Mouse (Mus musculus): ENCODE data around the gene Rps25.

GRCm38 (mm10) chr9:44411601-44412130 is 4.7 kb downstream of the Rps25 start:
- TF ChIP-seq POLR2A (IDR thresholded peaks at IDR 0.05; ENCODE audit: low read depth, low read length) (no peak), CTCF (IDR thresholded peaks at IDR 0.05; ENCODE audit: borderline replicate concordance, insufficient read depth, low read length) (no peak)

Measured in embryonic fibroblast, embryonic 13.5 days (primary cell).